Mouse (Mus musculus): ENCODE measurements around the gene Il18.
"Not testable (repeated sequence)": the region's sequence is repeated elsewhere in the genome, so short reads cannot be mapped to it uniquely, and the experiment has no call there.

The Il18 gene

GRCm38 (mm10) chr9:50603189-50603997, 48.8 kb downstream of the Il18 start, which contains the start of the genes Sdhd and Timm8b:
Sdhd (minus strand) TSS chr9:50603812.
Timm8b (plus strand) TSS chr9:50603910.
- peak; percentile 94 to 95 for DNase-seq (ENCODE audit: low spot score in 2 of 2)

- DNase-seq (ENCODE audit: low spot score in 2 of 2), result no peak
These were observed 49.3 kb downstream of the Il18 start for GRCm38 (mm10) chr9:50603998-50604324.

DNA sequence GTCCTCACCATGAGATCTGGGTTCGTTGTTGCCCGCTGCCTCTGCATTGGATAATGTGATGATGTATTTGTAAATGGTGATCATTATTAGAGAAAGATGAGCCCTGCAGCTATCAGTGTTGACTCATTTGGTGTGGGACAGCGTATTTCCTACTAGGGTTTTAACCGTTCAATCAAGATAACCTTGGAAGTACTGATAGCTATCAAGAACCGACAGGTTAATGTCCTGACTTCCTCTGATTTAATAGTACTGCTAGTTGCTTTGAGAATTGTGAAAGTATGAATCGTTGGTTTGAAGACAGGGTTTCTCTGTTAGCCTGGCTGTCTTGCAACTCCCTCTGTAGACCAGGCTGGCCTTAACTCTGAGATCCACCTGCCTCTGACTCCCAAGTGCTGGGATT, 49.7 kb downstream of the Il18 start:
- DNase-seq (ENCODE audit: low spot score in 2 of 2), result no peak

DNA sequence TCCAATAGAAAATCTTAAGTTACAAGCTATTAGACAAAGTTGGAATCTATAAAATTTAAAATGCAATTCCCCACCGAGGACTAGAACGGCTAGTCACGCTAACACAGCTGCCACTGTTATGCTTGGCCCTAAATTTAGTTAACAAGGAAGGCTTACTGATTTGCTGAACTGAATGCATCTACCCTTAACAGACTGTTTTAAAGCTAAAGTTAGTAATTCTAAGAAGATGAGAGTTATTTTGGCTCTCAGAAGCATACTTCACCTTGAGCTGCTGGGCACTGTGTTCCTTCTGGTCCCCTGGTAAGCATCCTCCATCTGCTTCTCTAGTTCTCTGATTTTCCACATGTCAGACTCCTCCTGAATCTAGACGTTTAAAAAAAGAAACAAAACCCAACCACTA, 57.5 kb downstream of the Il18 start:
- no peak for DNase-seq (ENCODE audit: low spot score in 2 of 2)

GRCm38 (mm10) chr9:50616161-50616560, 61.5 kb downstream of the Il18 start:
- DNase-seq (ENCODE audit: low spot score in 2 of 2), result no peak

GRCm38 (mm10) chr9:50616766-50617603, 62.4 kb downstream of the Il18 start, which contains the start of the genes Pih1d2 and Nkapd1:
Pih1d2 (plus strand) TSS chr9:50617321.
Nkapd1 (minus strand) TSS chr9:50617464.
- DNase-seq (ENCODE audit: low spot score in 2 of 2), result peak; percentile 79 to 82

- DNase-seq (ENCODE audit: low spot score in 2 of 2), result no peak
These were observed 63.2 kb downstream of the Il18 start for GRCm38 (mm10) chr9:50617794-50618330.

DNA sequence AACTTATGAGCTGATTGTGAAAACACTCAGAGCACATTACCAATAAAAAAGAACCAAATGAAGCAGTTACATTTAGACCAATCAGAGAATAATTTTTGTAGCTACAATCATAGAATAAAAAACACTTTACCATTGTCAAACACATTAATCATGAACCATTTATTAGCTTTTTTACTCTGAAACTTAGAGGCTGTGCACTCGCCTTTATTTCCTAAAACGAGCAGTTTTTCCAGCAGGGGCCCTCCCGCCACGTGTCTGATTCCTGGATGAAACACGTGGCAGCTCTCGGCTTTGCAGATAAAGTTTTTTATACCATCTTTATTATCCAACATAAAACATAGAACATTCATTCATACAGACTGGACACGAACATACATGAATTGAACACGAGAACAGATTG, 76.3 kb downstream of the Il18 start:
- DNase-seq (ENCODE audit: low spot score in 2 of 2), result not testable (repeated sequence)

All from spleen, postnatal 36 days (tissue).